Mouse (Mus musculus) midbrain, embryonic 11.5 days (tissue): ENCODE results near the gene Slc16a8. TPM values are rescaled to one million over a fixed set of nuclear protein-coding genes. Genes with fewer than 3 reads are reported as not detected.

Experiments used
- ATAC-seq: fragments of 200-750 bp; cut with Nextera tagmentation; 2 replicates; pipeline ENCODE4 v1.8.0; 2017; ENCODE audit warnings: moderate TSS enrichment, moderate library complexity; ENCODE audit not compliant: low FRiP score
- DNase-seq: peaks from one replicate; pipeline ENCODE4 v3.0.0; 2015; ENCODE audit warnings: low spot score; ENCODE audit errors: missing footprints
- H3K27ac ChIP-seq: fragments of 300-500 bp; sonication (generic); 2 replicates; pipeline ENCODE4 v1.5.1; 2014; ENCODE audit warnings: low read depth, low read length
- H3K27me3 ChIP-seq: fragments of 300-500 bp; sonication (generic); 2 replicates; pipeline ENCODE4 v1.6.1; 2014; ENCODE audit warnings: mild to moderate bottlenecking, low read length, moderate library complexity, mixed read lengths; ENCODE audit not compliant: control insufficient read depth, insufficient read depth
- H3K36me3 ChIP-seq: fragments of 300-500 bp; sonication (generic); 2 replicates; pipeline ENCODE4 v1.6.1; 2014; ENCODE audit warnings: mild to moderate bottlenecking, low read length, moderate library complexity, mixed read lengths; ENCODE audit not compliant: control insufficient read depth, insufficient read depth
- H3K4me1 ChIP-seq: fragments of 300-500 bp; sonication (generic); 2 replicates; pipeline ENCODE4 v1.6.1; 2014; ENCODE audit warnings: low read length; ENCODE audit not compliant: control insufficient read depth, insufficient read depth
- H3K4me2 ChIP-seq: fragments of 300-500 bp; sonication (generic); 2 replicates; pipeline ENCODE4 v1.6.1; 2014; ENCODE audit warnings: mild to moderate bottlenecking, moderate library complexity
- H3K4me3 ChIP-seq: fragments of 300-500 bp; sonication (generic); 2 replicates; pipeline ENCODE4 v1.5.1; 2014; ENCODE audit warnings: low read depth, low read length
- H3K9ac ChIP-seq: fragments of 300-500 bp; sonication (generic); 2 replicates; pipeline ENCODE4 v1.6.1; 2014; ENCODE audit warnings: low read length
- H3K9me3 ChIP-seq: fragments of 300-500 bp; sonication (generic); 2 replicates; pipeline ENCODE4 v1.6.1; 2016; ENCODE audit warnings: low read length; ENCODE audit not compliant: control insufficient read depth
- WGBS: fragments of 180-500 bp; shearing (Covaris S2); extraction: QIAGEN DNeasy Blood & Tissue Kit; methylation state at CpG from one replicate; pipeline ENCODE4 v1.1.7; 2014; 5-methylcytosine and 5-hydroxymethylcytosine counted together
- polyA plus RNA-seq: library from polyadenylated mRNA; unstranded; fragments of >200 nt; fragmentation: Nextera tagmentation; extraction: Ambion mirVana; gene quantifications from 2 replicates; pipeline ENCODE4 v1.2.1, GENCODE M21; 2014

The Slc16a8 gene
- polyA plus RNA-seq, 1 experiment from 2014 or later, result 0.14 TPM

DNA sequence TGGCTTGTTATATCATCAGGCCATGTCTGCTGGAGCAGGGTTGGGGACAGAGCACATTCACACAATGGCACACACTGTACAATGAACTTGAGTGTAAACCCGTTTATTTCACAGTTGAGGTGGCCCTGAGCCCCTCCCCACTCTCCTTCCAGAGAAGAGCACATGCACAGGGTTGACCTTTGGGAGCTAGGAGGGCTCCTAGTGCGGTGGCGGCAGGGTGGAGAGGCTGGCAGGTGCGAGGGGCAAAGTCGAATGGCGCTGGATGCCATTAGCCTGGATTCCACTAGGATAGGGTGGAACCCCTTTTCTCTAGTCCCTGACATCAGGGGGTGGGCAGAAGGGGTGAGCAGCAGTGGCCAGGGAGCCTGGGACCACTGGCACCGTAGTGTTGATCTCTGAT is 31.6 kb upstream of the Slc16a8 start:
- ATAC-seq (no peak), DNase-seq (no peak)
- no peaks in the 10 kb centered on the region for H3K27me3 ChIP-seq
- H3K36me3 ChIP-seq, result no peaks in the 10 kb centered on the region; the same call in 1 of the 2 replicates
- H3K9ac ChIP-seq, result no peak overlapping the region
- WGBS, result 87% methylated on average over 7 of the region's 7 CpGs
- H3K4me1 ChIP-seq, result no peaks in the 10 kb centered on the region
- H3K27ac ChIP-seq, result no peak overlapping the region
- no peak overlapping the region for H3K4me3 ChIP-seq
- H3K4me2 ChIP-seq, result no peak overlapping the region
- no peaks in the 10 kb centered on the region for H3K9me3 ChIP-seq

DNA sequence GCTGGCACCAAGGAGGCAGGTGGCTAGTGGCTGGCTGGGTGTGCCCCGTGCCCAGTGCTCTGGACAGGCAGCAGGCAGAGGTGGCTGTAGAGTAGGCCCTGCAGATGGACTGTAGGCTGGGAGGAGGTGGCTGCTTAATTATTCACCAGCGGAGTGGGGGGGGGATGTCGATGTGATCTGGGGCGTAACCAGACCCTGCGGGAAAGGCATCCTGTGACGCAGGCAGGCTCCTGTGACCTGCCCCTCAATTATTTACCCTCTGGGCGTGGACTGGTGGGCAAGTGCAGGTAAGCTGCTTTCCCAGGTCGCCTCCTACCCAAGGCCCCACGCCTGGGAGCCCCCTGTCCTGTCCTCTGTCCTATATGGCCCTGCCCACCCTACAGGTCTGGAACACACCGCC is 30.8 kb upstream of the Slc16a8 start, which contains the start of gene Baiap2l2:
Gene Baiap2l2, minus strand, starts transcription at position 139 of the 400 bp plus-strand sequence.
- Histone ChIP-seq H3K4me1 (no peaks in the 10 kb centered on the region), H3K27me3 (no peaks in the 10 kb centered on the region), H3K27ac (no peak within 1 kb of the TSS), H3K4me2 (no peak within 1 kb of the TSS), H3K9ac (no peak within 1 kb of the TSS), H3K4me3 (no peak within 1 kb of the TSS), H3K9me3 (no peaks in the 10 kb centered on the region), H3K36me3 (no peaks in the 10 kb centered on the region; the same call in 1 of the 2 replicates)
- ATAC-seq, result no peak
- no peak for DNase-seq
- 72% methylated on average over 10 of the region's 10 CpGs for WGBS

DNA sequence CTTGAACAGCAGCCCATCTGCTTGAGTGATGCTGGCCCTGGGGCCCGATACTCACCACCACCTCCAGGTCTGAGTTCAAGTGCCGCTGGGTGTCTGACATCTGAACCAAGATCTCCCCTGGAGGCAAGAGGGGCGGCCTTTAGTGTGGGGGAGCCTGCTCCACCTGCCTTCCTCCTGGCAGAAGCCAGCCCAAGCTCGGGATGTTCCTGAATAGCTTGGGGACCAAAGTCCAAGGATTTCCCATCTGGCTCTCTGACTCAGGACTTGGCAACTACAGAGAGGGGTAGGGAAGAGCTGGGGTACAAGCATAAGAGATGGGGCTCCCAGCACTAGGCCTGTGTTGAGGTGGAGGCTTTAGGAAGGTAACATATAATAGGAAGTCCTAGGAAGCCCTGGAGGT is 28.8 kb upstream of the Slc16a8 start:
- H3K9ac ChIP-seq, result no peak overlapping the region
- no peak overlapping the region for H3K4me3 ChIP-seq

DNA sequence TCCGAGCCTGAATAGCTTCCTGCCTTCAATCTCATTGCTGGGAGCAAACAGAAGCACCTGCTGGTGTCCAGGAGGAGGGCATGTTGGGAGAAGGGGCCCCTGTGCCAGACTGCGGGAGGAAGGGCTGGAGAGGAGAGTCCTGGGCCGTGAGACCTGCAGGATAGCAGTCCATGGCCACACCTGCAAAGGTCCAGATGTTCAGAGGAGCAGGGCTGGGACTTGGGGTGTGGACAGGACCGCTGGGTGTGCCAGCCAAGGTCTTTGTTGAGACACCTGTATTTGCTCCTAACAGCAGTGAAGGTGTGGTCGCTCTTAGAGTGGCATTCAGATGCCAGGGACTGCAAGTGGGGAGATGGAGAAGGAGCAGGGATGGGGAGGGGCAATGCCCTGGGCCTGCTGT is 27.9 kb upstream of the Slc16a8 start:
- H3K36me3 ChIP-seq, result no peaks in the 10 kb centered on the region; the same call in 1 of the 2 replicates
- H3K27ac ChIP-seq, result no peak overlapping the region
- H3K27me3 ChIP-seq, result no peaks in the 10 kb centered on the region
- 80% methylated on average over 5 of the region's 5 CpGs for WGBS
- H3K4me2 ChIP-seq, result no peak overlapping the region
- no peaks in the 10 kb centered on the region for H3K4me1 ChIP-seq
- H3K9me3 ChIP-seq, result no peaks in the 10 kb centered on the region
- H3K9ac ChIP-seq, result no peak overlapping the region
- DNase-seq (no peak), ATAC-seq (no peak)
- no peak overlapping the region for H3K4me3 ChIP-seq

More for the DNA sequence above, 28.8 kb upstream of the Slc16a8 start:
- H3K27me3 ChIP-seq, result no peaks in the 10 kb centered on the region
- no peaks in the 10 kb centered on the region; the same call in 1 of the 2 replicates for H3K36me3 ChIP-seq
- DNase-seq (no peak), ATAC-seq (no peak)
- no peaks in the 10 kb centered on the region for H3K4me1 ChIP-seq
- no peak overlapping the region for H3K27ac ChIP-seq
- WGBS, result 90% methylated on average over 4 of the region's 4 CpGs
- H3K4me2 ChIP-seq, result no peak overlapping the region
- no peaks in the 10 kb centered on the region for H3K9me3 ChIP-seq

DNA sequence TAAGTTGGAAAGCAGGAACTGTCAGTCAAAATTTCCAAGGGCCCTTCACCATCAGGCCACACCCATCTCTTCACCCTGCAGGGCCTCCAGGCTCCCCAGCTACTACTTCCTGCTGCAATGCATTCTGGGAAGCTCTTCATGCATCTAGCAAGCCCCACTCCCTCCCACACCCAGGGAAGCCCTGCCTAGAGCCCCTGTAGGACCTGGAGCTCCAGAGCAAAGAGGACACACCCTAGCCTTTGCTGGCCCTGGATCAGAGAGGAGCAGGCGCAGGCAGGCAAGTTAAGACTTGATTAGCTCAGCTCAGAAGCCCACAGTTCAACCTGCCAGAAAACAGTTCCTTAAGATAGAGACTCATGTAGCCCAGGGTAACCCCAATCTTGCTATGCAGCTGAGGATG is 26.8 kb upstream of the Slc16a8 start:
- Histone ChIP-seq H3K27me3 (no peaks in the 10 kb centered on the region), H3K9me3 (no peaks in the 10 kb centered on the region), H3K4me1 (no peaks in the 10 kb centered on the region), H3K4me3 (no peak overlapping the region), H3K36me3 (no peaks in the 10 kb centered on the region; the same call in 1 of the 2 replicates), H3K27ac (no peak overlapping the region), H3K4me2 (no peak overlapping the region), H3K9ac (no peak overlapping the region)
- ATAC-seq (no peak), DNase-seq (no peak)
- 86% methylated on average over 1 of the region's 1 CpGs for WGBS

DNA sequence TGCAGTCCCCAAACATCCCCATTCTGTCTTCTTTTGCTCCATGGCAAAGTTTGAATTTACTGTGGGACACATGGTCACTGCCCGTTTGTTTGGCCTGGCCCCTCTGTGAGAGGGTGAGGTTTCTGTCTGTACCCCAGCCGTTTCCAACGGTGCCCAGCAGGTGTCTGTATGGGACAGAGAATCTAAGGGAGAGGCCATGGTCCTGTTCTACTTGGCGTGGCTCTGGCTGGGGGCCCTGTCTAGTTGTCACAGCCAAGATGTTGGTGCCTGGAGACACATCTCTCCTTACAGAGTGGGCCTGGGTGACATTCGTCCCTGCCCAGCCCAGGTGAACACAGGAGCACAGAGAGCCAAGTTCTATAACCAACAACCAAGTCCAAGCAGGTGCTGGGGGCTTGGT is 26.3 kb upstream of the Slc16a8 start:
- no peak overlapping the region for H3K9ac ChIP-seq
- ATAC-seq (no peak), DNase-seq (no peak)
- H3K27me3 ChIP-seq, result no peaks in the 10 kb centered on the region
- WGBS, result 66% methylated on average over 5 of the region's 5 CpGs
- H3K36me3 ChIP-seq, result no peaks in the 10 kb centered on the region
- no peak overlapping the region for H3K27ac ChIP-seq
- H3K4me1 ChIP-seq, result no peaks in the 10 kb centered on the region
- no peaks in the 10 kb centered on the region for H3K9me3 ChIP-seq
- H3K4me2 ChIP-seq, result no peak overlapping the region
- no peak overlapping the region for H3K4me3 ChIP-seq

DNA sequence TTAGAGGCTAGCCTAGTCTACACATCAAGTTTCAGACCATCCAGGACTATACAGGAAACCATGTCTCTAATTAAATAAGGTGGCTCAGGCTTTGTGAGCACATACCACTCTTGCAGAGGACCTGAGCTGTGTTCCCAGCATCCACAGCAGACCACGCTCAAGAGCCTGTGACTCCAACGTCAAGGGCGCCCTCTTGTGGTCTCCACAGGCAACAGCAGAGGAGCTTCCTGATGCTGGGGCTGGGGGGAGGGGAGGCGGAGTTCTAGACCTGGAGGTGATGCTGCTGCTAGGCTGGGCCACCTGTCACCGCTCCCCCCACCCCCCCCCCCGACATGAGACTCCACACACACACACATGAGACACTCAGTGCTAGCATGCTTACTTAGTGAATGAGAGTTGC is 25.6 kb upstream of the Slc16a8 start:
- Histone ChIP-seq H3K9me3 (no peaks in the 10 kb centered on the region), H3K9ac (no peak overlapping the region), H3K36me3 (no peaks in the 10 kb centered on the region), H3K4me2 (no peak overlapping the region), H3K4me1 (no peaks in the 10 kb centered on the region), H3K27me3 (no peaks in the 10 kb centered on the region), H3K4me3 (no peak overlapping the region), H3K27ac (no peak overlapping the region)
- ATAC-seq (no peak), DNase-seq (no peak)
- WGBS, result 20% methylated on average over 6 of the region's 6 CpGs

DNA sequence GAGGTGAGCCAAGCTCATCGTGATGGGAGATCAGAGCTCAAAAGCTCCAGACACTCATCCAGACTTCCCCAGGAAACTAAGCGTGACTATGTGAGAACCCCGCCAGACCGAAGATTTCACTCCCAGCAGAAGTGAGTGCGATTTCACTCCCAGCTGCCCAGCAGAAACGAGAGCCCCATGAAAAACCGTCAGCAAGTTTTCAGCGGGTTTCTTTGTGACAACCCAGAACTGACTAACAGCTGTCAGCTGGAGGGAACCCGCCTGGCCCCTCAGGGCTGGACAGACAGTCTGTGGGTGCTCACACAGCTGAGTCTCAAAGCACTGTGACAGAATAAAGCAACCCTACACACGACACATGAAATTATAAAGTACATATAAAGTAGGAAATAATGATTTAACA is 23.2 kb upstream of the Slc16a8 start:
- no peak overlapping the region for H3K4me2 ChIP-seq
- no peak overlapping the region for H3K4me3 ChIP-seq
- H3K9me3 ChIP-seq, result no peaks in the 10 kb centered on the region
- 76% methylated on average over 10 of the region's 10 CpGs for WGBS
- DNase-seq (no peak), ATAC-seq (no peak)
- no peaks in the 10 kb centered on the region for H3K36me3 ChIP-seq
- H3K27me3 ChIP-seq, result no peaks in the 10 kb centered on the region
- H3K27ac ChIP-seq, result no peak overlapping the region
- H3K9ac ChIP-seq, result no peak overlapping the region
- H3K4me1 ChIP-seq, result no peaks in the 10 kb centered on the region

DNA sequence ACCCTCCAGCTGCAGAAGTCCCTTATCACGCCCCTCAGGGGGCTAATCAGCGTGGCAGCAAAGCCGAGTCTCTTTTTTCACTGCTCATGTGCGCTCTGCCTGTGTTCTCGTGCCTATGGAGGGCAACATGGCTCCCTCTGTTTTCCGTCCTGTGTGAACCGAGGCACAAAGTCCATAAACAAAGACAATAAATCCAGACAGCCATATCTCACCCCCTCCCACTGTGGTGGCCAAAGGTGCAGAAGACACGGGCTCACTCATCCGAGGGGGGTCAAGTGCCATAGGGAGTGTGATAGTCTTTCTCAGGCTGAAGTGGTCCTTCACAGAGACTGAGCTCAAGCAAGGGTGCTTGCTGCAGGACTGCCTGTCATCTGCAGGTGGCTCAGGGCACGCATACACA is 18.5 kb upstream of the Slc16a8 start:
- no peak for ATAC-seq
- H3K27ac ChIP-seq, result no peak overlapping the region
- H3K4me2 ChIP-seq, result no peak overlapping the region
- no peaks in the 10 kb centered on the region for H3K9me3 ChIP-seq
- H3K9ac ChIP-seq, result no peak overlapping the region
- H3K4me3 ChIP-seq, result no peak overlapping the region
- H3K4me1 ChIP-seq, result peaks cover 6% of the 10 kb centered on the region
- WGBS, result 59% methylated on average over 10 of the region's 10 CpGs
- no peaks in the 10 kb centered on the region for H3K36me3 ChIP-seq
- 0 out of 2 replicates have a peak, but pooled peaks cover 3% of the 10 kb centered on the region for H3K27me3 ChIP-seq
- no peak for DNase-seq
